Mouse (Mus musculus) left cerebral cortex, postnatal 25 days (tissue): ENCODE data around the gene Epgn. TPM values are rescaled to one million over a fixed set of nuclear protein-coding genes. Genes with fewer than 3 reads are reported as not detected.
A peak's percentile ranks its signal among the peaks of the same experiment; 100 is the strongest.

ENCODE experiments used
- DNase-seq, 2 experiments: peaks; one replicate each; pipeline ENCODE4 v3.0.0; 2022; ENCODE audit warnings: low spot score in 2 of 2, mixed read lengths in 1 of 2
- intact Hi-C: fragments of 180-260 bp; cut with DNase I; formaldehyde crosslinking; loops from one replicate; pipeline ENCODE4 v1.15.1; 2025
- total RNA-seq, 2 experiments: library from RNA; stranded (reverse); gene quantifications; 2 replicates each; pipeline ENCODE4 v1.2.3; 2021

Gene Epgn
- total RNA-seq, 2 experiments from 2014 or later: 0.46 TPM; not detected in 1

- peak in 1 of 2 experiments; percentile 63 for DNase-seq
- intact Hi-C loops: no loop called here
These were observed 55.8 kb downstream of the Epgn start for GRCm38 (mm10) chr5:91083016-91083415.

Other genes with a start within 250 kb of the Epgn start
- not detected for gene Cxcl3, start 241.4 kb upstream of the Epgn start, total RNA-seq
- not detected for gene Cxcl15, start 232.9 kb upstream of the Epgn start, total RNA-seq
- gene Cxcl1, start 136.2 kb upstream of the Epgn start, total RNA-seq: not detected
- gene Cxcl2, start 123.6 kb upstream of the Epgn start, total RNA-seq: not detected
- gene Mthfd2l, start 96.3 kb upstream of the Epgn start, total RNA-seq: 10 to 100 TPM; 14.2 to 14.6 TPM
- gene Ereg, start 47.2 kb downstream of the Epgn start, total RNA-seq: not detected
- gene Areg, start 112.1 kb downstream of the Epgn start, total RNA-seq: under 1 TPM in 1 of 2 experiments, not detected in 1; 0.37 TPM